Mouse (Mus musculus): ENCODE measurements around the gene March6. TPM values are rescaled to one million over a fixed set of nuclear protein-coding genes. Genes with fewer than 3 reads are reported as not detected.

The March6 gene
- total RNA-seq, 2 experiments from 2014 or later = 191 to 204 TPM

DNA sequence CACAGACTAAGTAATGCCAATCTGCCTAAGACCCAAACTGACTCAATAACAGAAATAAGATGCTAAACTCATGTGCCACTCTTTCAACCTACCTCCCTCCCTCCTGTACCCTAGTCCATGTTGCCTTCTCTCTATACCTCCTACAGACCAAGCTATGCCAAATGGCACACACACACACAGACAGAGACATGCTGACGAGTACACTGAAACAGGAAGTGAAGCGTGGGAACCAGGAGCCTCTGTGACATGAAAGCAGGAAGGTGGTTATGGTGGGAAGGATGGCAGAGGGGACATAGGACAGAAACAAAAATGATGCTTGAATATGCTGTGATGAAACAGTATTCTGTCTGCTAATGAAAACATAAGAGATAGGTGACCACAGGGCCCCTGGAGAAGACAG, 70.3 kb downstream of the March6 start:
- no peak overlapping the region for H3K27ac ChIP-seq
- intact Hi-C loops (cut with DNase I) = no loop called here

DNA sequence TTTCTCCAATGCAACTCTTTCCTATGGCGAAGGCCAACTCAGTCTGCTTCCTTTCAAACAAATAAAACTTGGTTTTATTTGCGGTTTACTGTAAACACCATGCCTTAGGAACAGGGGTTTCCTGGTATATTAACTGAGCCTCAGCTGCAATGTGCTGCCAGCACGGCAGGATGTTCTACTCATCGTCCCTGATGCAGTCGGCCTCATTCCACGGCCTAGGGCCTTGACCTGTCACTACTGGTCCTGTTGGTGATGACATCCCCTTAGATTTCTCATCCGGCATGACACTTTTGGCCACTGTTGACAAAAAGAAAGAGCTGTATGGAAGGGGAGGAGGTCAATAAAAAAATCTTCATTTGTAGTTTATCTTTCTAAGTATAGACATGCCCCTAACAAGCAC, 72.8 kb downstream of the March6 start:
- TF ChIP-seq CTCF (IDR thresholded peaks at IDR 0.05) = no peak
- intact Hi-C loops (cut with DNase I) = no loop called here
- no peak overlapping the region for H3K27ac ChIP-seq

More for the DNA sequence above, 70.3 kb downstream of the March6 start:
- TF ChIP-seq CTCF (IDR thresholded peaks at IDR 0.05) = no peak
- H3K4me3 ChIP-seq = no peak overlapping the region
- DNase-seq (ENCODE audit: extremely low spot score in 1 of 2, low spot score in 2 of 2) = no peak

DNA sequence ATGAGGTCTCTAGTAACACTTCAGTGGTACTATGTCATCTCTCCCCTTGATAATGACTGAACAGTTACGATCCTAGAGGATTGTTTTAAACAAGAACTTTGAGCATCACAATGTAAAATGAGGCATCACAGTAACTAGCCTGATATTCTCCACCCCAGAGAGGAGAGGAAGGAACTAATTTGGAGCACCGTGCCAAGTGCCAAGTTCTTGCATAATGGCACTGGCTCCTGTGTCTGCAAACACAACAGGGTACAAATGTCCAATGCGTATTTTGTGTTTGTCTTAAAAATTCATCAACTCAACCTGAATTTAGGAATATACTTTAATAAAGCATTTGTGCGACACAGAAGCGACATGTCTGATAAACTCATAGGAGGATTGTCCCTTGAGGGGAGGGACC, 74.5 kb downstream of the March6 start:
- DNase-seq (ENCODE audit: extremely low spot score in 1 of 2, low spot score in 2 of 2) = no peak
- no peak for TF ChIP-seq CTCF (IDR thresholded peaks at IDR 0.05)
- H3K4me3 ChIP-seq = no peak overlapping the region
- H3K27ac ChIP-seq = no peak overlapping the region
- intact Hi-C loops (cut with DNase I) = no loop called here

More for the DNA sequence above, 72.8 kb downstream of the March6 start:
- no peak for DNase-seq (ENCODE audit: extremely low spot score in 1 of 2, low spot score in 2 of 2)
- no peak overlapping the region for H3K4me3 ChIP-seq

DNA sequence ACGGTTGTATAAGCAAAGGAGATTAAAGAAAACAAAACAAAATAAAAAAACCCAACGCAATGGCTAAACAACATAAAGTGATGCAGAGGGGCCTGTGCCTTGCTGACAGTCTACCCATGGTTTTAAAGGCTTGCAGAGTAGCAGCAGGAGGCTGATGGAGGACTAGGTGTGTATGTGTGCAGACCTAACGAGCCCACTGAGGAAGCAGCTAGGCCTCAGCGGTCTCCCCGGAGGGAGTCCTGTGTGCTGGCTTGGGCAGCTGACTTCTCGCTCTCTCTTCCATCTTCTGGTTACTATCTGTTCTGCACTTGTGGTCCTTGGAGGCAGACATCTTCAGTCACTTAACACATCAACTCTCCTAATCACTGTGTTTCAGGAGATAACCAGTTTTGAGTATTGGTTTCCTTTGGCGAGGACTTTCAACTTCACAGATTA, 76.0 kb downstream of the March6 start:
- H3K27ac ChIP-seq = no peak overlapping the region
- intact Hi-C loops (cut with DNase I) = loop anchor here (5.0 kb wide), 1 partner anchor 132 kb away; no protein-coding TSS in a partner anchor
- no peak for TF ChIP-seq CTCF (IDR thresholded peaks at IDR 0.05)
- no peak for DNase-seq (ENCODE audit: extremely low spot score in 1 of 2, low spot score in 2 of 2)
- H3K4me3 ChIP-seq = no peak overlapping the region

DNA sequence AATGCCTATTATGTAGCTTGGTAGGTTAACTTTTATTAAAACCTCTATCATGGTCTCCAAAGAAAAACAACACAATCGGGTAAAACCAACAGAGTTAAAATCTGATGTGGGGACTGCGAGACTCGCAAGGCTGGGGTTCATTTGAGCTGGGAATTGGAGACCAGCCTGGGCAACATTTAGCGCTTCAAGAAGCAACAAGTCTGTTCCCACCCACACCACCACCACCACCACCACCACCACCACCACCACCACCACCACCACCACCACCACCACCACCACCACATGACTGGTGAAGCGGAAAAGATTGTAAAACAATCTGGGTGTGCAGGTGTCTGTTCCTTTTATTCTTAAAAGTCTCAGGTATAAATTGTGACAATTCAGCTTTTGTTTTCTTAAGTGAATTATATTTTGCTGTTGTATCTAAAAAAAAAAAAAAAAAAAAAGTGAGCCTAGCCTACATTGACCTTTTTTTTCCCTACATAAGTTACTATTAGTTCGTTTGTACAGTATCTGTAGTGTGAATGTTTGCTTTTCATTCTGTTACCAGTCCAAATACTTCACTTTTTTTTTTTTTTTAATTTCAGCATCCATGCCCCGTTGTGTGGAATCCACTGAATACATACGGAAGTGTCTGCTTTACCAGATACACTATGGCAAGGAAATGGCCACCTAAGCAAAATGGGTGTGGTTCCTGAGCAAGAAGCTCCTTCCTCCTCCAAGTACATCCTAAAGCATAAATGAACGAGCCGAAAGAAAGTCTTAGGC, 76.6 kb downstream of the March6 start:
- intact Hi-C loops (cut with DNase I) = loop anchor here (5.0 kb wide), 1 partner anchor 133 kb away; no protein-coding TSS in a partner anchor
- no peak for TF ChIP-seq CTCF (IDR thresholded peaks at IDR 0.05)
- Histone ChIP-seq H3K27ac (peak overlapping the region; percentile 92), H3K4me3 (peak overlapping the region; percentile 60)
- DNase-seq (ENCODE audit: extremely low spot score in 1 of 2, low spot score in 2 of 2) = no peak

DNA sequence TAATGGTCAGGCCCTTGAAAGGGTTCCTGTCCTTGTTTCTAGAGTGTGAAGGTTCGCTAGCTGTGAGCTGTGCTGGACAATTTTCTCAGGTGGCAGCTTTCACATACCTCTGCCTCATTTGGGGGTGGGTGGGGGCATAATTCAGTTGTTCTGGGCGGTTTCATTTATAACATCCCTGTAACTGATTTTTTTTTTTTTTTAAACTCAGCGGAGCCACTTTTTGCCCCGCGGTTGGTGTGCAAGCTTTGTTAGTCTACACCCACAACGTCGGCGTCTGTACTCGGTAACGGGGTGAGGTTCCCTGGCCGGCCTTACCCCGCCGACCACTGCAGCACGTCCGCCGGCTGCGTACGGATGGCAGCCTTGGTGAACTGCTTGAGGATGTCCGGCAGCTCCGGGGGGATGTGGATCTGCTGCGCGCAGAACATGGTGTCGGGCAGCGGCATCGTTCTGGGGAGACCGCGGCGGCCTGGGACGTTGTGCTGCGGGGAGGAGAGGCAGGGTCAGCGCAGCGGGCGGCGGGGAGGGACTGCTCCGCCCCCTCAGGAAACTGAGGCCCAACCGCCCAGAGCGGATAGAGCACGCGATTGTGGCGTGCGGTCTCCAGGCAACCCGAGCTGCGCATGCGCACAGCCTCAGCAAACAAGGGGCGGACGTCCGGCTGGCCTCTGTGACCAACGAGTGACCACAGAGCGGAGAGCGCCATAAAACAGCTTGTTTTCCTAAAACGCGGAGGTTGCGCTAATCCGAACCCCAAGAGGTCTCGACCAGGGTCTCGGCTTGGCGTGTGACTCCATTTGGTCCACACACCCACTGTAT, 77.5 kb downstream of the March6 start, which contains the start of gene Ropn1l:
Gene Ropn1l (minus strand): TSS at position 640 of the 819 bp plus-strand sequence.
- Histone ChIP-seq H3K27ac (peak within 1 kb of the TSS; percentile 92), H3K4me3 (peak within 1 kb of the TSS; percentile 60)
- peak; percentile 88 to 89 for DNase-seq (ENCODE audit: extremely low spot score in 1 of 2, low spot score in 2 of 2)
- TF ChIP-seq CTCF (IDR thresholded peaks at IDR 0.05) = no peak
- intact Hi-C loops (cut with DNase I) = loop anchor here (5.0 kb wide), 1 partner anchor 134 kb away; no protein-coding TSS in a partner anchor

DNA sequence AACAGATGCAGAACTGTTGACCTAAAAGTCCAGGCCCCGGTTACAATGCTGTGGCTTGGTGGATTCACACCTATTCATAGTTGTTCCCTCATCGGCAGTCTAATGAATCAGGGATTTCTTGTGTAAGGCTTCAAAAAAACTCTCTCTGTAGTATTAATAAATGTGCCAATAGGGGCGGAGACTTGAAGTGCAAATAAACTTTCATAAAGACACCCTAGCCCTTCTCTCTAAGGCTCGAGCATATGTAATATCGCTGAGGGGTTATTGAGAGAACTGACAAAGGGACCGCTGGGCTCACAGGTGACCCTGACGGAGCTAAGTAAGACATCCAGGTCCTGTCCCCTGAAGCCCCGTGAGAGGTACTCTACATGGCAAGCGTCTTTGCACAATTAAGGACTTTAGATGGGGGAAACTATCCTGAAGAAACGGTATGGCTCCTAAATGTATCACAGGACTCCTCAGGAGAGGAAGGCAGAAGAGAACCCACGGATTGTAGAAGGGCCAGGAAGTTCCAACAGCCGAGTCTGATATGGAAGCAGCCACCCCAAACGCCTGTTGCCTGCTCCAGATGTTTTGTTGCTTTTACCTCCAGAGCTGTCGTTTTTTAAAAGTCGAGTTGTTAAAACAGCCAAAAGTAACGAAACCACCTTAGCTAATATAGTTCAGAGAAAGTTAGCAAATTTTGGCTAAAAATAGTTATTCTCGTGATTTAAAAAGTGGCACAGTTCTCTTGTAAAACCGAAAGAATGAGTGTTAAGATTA, 78.3 kb downstream of the March6 start:
- intact Hi-C loops (cut with DNase I) = loop anchor here (5.0 kb wide), 1 partner anchor 135 kb away; no protein-coding TSS in a partner anchor
- no peak for DNase-seq (ENCODE audit: extremely low spot score in 1 of 2, low spot score in 2 of 2)
- Histone ChIP-seq H3K27ac (no peak overlapping the region; the same call in 1 of the 2 replicates), H3K4me3 (peak overlapping the region; percentile 60)
- no peak for TF ChIP-seq CTCF (IDR thresholded peaks at IDR 0.05)

DNA sequence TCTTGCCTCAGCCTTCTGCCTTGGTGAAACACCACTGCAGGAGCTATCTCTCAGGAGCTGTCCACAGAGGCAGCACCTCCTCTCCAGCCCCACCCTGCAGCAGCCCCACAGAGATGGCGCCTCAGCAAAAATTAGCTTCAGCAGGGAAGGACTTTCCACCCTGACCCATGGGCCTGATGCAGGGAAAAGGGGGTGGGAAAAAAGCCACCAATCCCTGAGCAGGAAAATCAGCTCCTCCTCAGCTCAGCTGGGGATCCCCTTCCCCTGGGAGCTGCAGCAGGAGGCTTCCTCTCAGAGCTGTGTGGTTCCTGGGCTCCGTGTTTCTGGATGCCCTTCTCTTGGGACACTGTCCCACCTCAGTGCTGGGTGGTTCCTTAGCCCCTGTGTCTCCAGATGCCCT, 81.1 kb downstream of the March6 start:
- Histone ChIP-seq H3K4me3 (no peak overlapping the region), H3K27ac (no peak overlapping the region)
- intact Hi-C loops (cut with DNase I) = loop anchor here (5.0 kb wide), 2 partner anchors 82 to 138 kb away; partner anchors contain the start of gene Ankrd33b
- TF ChIP-seq CTCF (IDR thresholded peaks at IDR 0.05) = no peak
- no peak for DNase-seq (ENCODE audit: extremely low spot score in 1 of 2, low spot score in 2 of 2)

DNA sequence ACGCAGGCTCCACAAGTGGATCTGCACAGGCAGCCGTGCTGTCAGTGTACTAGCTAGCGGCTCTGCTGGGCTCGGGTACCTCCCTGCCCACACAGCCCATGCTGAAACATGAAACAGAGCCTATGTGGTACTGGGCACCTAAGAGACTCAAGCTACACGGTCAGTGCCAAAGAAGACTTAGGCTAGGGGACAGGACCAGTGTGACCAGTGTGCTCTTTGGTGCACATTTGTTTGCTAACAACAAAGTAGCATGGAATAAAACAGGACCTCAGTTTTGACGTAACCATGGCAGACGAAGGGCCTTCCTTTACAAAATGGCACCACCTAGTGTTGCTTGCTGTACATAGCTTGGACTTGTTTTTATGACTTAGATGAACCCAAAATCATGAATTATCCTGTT, 83.7 kb downstream of the March6 start:
- no peak overlapping the region for H3K27ac ChIP-seq
- peak; percentile 91 for TF ChIP-seq CTCF (IDR thresholded peaks at IDR 0.05)
- peak; percentile 51 to 52 for DNase-seq (ENCODE audit: extremely low spot score in 1 of 2, low spot score in 2 of 2)
- intact Hi-C loops (cut with DNase I) = loop anchor here (1.0 to 5.0 kb wide), 2 partner anchors 80 to 132 kb away; partner anchors contain the start of gene Ankrd33b
- H3K4me3 ChIP-seq = peak overlapping the region; percentile 17; the same call in 1 of the 2 replicates

DNA sequence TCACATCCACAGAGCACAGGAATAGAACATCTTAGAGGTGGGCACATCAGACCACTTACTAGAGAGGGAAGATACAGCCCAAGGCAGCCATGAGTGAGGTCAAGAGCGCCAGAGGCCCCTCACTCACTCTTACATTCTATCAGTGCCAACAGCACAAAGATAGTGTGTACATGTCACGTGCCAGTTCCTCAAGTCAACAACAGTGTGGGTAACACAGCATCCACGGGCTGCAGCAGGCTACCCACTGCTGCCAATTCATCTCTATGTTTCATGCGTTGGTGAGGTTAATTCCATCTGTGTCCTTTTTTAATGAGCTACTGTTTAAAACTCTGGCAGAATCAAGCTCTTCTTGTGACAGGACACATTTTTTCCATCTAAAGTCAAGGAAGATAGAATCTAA, 88.2 kb downstream of the March6 start:
- intact Hi-C loops (cut with DNase I) = no loop called here
- H3K4me3 ChIP-seq = no peak overlapping the region
- no peak overlapping the region for H3K27ac ChIP-seq
- no peak for DNase-seq (ENCODE audit: extremely low spot score in 1 of 2, low spot score in 2 of 2)
- TF ChIP-seq CTCF (IDR thresholded peaks at IDR 0.05) = no peak

DNA sequence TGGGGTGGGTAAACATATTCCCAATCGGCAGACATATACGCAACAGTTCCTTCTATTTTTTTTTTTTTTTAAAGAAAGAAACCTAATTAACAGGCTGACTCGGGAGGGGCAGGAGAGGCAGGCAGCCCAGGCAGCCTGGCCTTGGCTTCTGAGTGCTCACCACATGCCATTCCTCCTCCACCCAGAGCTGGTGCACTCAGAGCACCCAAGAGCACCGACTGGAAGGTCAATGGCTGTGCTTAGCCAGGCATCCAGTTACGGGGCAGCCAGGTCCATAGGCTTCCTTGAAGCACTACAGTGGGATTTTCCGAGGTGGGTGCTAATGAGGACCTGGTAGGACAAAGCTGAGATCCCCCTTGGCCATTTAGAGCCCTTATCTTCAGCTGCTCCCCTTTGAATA, 88.9 kb downstream of the March6 start:
- Histone ChIP-seq H3K27ac (no peak overlapping the region), H3K4me3 (no peak overlapping the region)
- TF ChIP-seq CTCF (IDR thresholded peaks at IDR 0.05) = no peak
- DNase-seq (ENCODE audit: extremely low spot score in 1 of 2, low spot score in 2 of 2) = no peak
- intact Hi-C loops (cut with DNase I) = no loop called here

All from left cerebral cortex, adult 2 months (tissue).